Mouse (Mus musculus): ENCODE results near the gene Prss34.

DNA sequence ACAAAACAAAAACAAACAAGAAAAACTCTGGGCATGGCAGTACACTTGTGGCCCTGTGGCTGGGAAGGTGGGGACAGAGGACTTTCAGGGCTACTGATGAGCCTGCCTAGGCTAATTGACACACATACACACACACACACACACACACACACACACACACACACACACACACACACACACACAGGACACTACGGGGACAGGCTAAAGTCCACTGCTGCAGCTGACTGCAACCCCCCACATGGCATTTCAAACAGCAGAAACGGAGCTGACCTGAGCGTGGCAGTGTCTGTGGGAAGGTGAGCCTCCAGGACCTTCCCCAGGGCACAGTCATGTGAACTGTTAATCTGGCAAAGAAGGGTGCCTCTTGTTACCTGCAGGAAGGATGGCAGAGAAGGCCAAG lies 43.3 kb downstream of the Prss34 start:
- TF ChIP-seq CTCF (IDR thresholded peaks at IDR 0.05; ENCODE audit: borderline replicate concordance, insufficient read depth, low read depth, low read length) (no peak), POLR2A (IDR thresholded peaks at IDR 0.05; ENCODE audit: borderline replicate concordance, insufficient read depth, low read length) (no peak)

Measured in cerebellum, adult 2 months (tissue).